In the genomic region with DNA sequence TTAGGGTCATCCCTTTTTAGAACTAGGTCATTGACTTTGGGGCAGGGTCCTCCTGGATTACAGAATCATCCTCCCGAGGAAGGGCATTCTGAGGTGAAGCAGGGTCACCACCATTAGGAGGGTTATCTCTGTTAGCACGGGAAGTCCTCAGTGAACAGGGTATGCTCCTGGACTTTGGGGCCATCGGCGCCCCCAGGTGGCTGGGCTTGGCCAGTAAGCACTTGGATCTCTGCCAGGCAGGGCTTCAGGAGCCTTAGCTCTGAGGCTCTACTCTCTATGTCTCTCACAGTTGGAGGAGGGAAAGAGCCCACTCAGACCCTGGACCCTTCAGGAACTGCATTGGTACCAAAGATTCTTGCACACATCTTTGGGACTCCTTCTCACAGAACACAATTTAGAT, we compare ENCODE assay signal across 10 mouse cellular contexts. TPM values are rescaled to one million over a fixed set of nuclear protein-coding genes. Genes with fewer than 3 reads are reported as not detected.
A peak's percentile ranks its signal among the peaks of the same experiment; 100 is the strongest.
DNase-seq lines count a peak whose midpoint lies in the region; ATAC-seq and TF ChIP-seq lines count a peak whose summit lies in the region.
"Had no signal": no experiment of that assay in that cellular context is flagged by ENCODE, and none has a peak within 500 bp of the region (broad histone marks: within the 10 kb centered on the region; RNA-seq: fewer than 3 reads in every experiment).

No protein-coding gene starts in this region.

- H3K27me3 ChIP-seq in forebrain, postnatal 0 days (ENCODE audit: insufficient read depth, low read length): peaks cover 65% of the 10 kb centered on the region
- H3K27me3 ChIP-seq in forebrain, embryonic 12.5 days: peaks cover 90% of the 10 kb centered on the region
- H3K27me3 ChIP-seq in neural tube, embryonic 11.5 days (ENCODE audit: control insufficient read depth, insufficient read depth, low read length): peaks cover 52% of the 10 kb centered on the region

- no peak overlapping the region for H3K9ac ChIP-seq in forebrain, postnatal 0 days
- H3K9ac ChIP-seq in forebrain, embryonic 12.5 days: no peak overlapping the region
- no peak overlapping the region for H3K9ac ChIP-seq in neural tube, embryonic 11.5 days (ENCODE audit: low read length)
- H3K9ac ChIP-seq: neural tube, embryonic 13.5 days had no signal

- WGBS in forebrain, postnatal 0 days: 15% methylated on average over 4 of the region's 4 CpGs
- WGBS in forebrain, embryonic 12.5 days: 18% methylated on average over 4 of the region's 4 CpGs
- WGBS in neural tube, embryonic 11.5 days: 14% methylated on average over 4 of the region's 4 CpGs

- H3K4me3 ChIP-seq in forebrain, postnatal 0 days (ENCODE audit: low read depth, low read length): no peak overlapping the region
- no peak overlapping the region for H3K4me3 ChIP-seq in forebrain, embryonic 12.5 days (replicated peaks)
- no peak overlapping the region for H3K4me3 ChIP-seq in neural tube, embryonic 11.5 days (ENCODE audit: low read depth, low read length)
- H3K4me3 ChIP-seq: neural tube, embryonic 13.5 days had no signal

- peak; percentile 25; the same call in 1 of the 2 replicates for TF ChIP-seq CTCF in forebrain, postnatal 0 days (IDR thresholded peaks at IDR 0.05; ENCODE audit: low read depth)

- ATAC-seq in forebrain, postnatal 0 days: no peak
- no peak for ATAC-seq in forebrain, embryonic 12.5 days (ENCODE audit: low FRiP score)
- ATAC-seq in neural tube, embryonic 11.5 days (ENCODE audit: insufficient read depth, low FRiP score, low TSS enrichment): no peak
- peak; percentile 67 for ATAC-seq in megakaryocyte progenitor cell, adult 5-6 weeks (replicated peaks; ENCODE audit: poor library complexity)

- H3K36me3 ChIP-seq in forebrain, postnatal 0 days (ENCODE audit: insufficient read depth): no peaks in the 10 kb centered on the region
- no peaks in the 10 kb centered on the region for H3K36me3 ChIP-seq in forebrain, embryonic 12.5 days (replicated peaks)
- no peaks in the 10 kb centered on the region for H3K36me3 ChIP-seq in neural tube, embryonic 11.5 days (ENCODE audit: control insufficient read depth, insufficient read depth, low read length)
- H3K36me3 ChIP-seq: neural tube, embryonic 13.5 days had no signal

- H3K27ac ChIP-seq in forebrain, postnatal 0 days (ENCODE audit: low read depth, low read length): no peak overlapping the region
- H3K27ac ChIP-seq in forebrain, embryonic 12.5 days: no peak overlapping the region
- no peak overlapping the region for H3K27ac ChIP-seq in neural tube, embryonic 11.5 days (ENCODE audit: low read depth, low read length)
- H3K27ac ChIP-seq: neural tube, embryonic 13.5 days had no signal

- no peaks in the 10 kb centered on the region for H3K4me1 ChIP-seq in forebrain, postnatal 0 days (ENCODE audit: insufficient read depth)
- H3K4me1 ChIP-seq in forebrain, embryonic 12.5 days: peaks cover 18% of the 10 kb centered on the region
- peaks cover 7% of the 10 kb centered on the region; the same call in 1 of the 2 replicates for H3K4me1 ChIP-seq in neural tube, embryonic 11.5 days (ENCODE audit: control insufficient read depth, insufficient read depth, low read length)
- H3K4me1 ChIP-seq: neural tube, embryonic 13.5 days had no signal

- DNase-seq in forebrain, postnatal 0 days: no peak
- DNase-seq in neural tube, embryonic 11.5 days (ENCODE audit: low spot score): peak; percentile 36
- no peak for DNase-seq in neural tube, embryonic 10.5 days (ENCODE audit: extremely low spot score, low spot score)
- peak; percentile 48 for DNase-seq in embryo, embryonic 11 days
- no peak for DNase-seq in right cerebral cortex, postnatal 14 days
- no peak for DNase-seq in thymus, postnatal 0 days (ENCODE audit: low spot score)

- no peaks in the 10 kb centered on the region for H3K9me3 ChIP-seq in forebrain, postnatal 0 days (ENCODE audit: low read length)
- no peaks in the 10 kb centered on the region for H3K9me3 ChIP-seq in forebrain, embryonic 12.5 days
- no peaks in the 10 kb centered on the region for H3K9me3 ChIP-seq in neural tube, embryonic 11.5 days (ENCODE audit: control insufficient read depth, low read length)
- H3K9me3 ChIP-seq: neural tube, embryonic 13.5 days had no signal

- no peak overlapping the region for H3K4me2 ChIP-seq in forebrain, postnatal 0 days (ENCODE audit: low read depth)
- no peak overlapping the region for H3K4me2 ChIP-seq in forebrain, embryonic 12.5 days
- H3K4me2 ChIP-seq in neural tube, embryonic 11.5 days (ENCODE audit: low read depth): no peak overlapping the region
- H3K4me2 ChIP-seq: neural tube, embryonic 13.5 days had no signal

RNA-seq across cellular contexts. Expression of a gene that starts 10.8 kb away (rescaled TPM):
- 0.38 and 1.8 TPM in 2 replicates for total RNA-seq in forebrain, postnatal 0 days (2014; rRNA removed)
- 0.25 and 0.28 TPM in 2 replicates for polyA plus RNA-seq in forebrain, postnatal 0 days (2015; fragmentation: Nextera tagmentation; extraction: Ambion mirVana)
- polyA plus RNA-seq in forebrain, embryonic 12.5 days (2016; fragmentation: Nextera tagmentation; extraction: Ambion mirVana): 1.1 and 2.8 TPM in 2 replicates
- polyA plus RNA-seq in neural tube, embryonic 11.5 days (2014; fragmentation: Nextera tagmentation; extraction: Ambion mirVana): 0.53 and 1.2 TPM in 2 replicates
- total RNA-seq in megakaryocyte progenitor cell, adult 5-6 weeks (2015): 0.12 and 0.29 TPM in 2 replicates
- total RNA-seq in megakaryocyte progenitor cell, adult 5-6 weeks (2017): 0.27 TPM in 1 of 2 replicates, not detected in the other
- polyA plus RNA-seq in thymus, postnatal 0 days (2015; fragmentation: Nextera tagmentation; extraction: Ambion mirVana): 0.05 TPM in 1 of 2 replicates, not detected in the other

RNA-seq across cellular contexts. Expression of a gene that starts 28.0 kb away (rescaled TPM):
- total RNA-seq in forebrain, postnatal 0 days (2014; rRNA removed): not detected in 2 replicates
- polyA plus RNA-seq in forebrain, postnatal 0 days (2015; fragmentation: Nextera tagmentation; extraction: Ambion mirVana): not detected in 2 replicates
- polyA plus RNA-seq in forebrain, embryonic 12.5 days (2016; fragmentation: Nextera tagmentation; extraction: Ambion mirVana): not detected in 2 replicates
- polyA plus RNA-seq in neural tube, embryonic 11.5 days (2014; fragmentation: Nextera tagmentation; extraction: Ambion mirVana): not detected in 2 replicates
- total RNA-seq in megakaryocyte progenitor cell, adult 5-6 weeks (2015): not detected in 2 replicates
- not detected in 2 replicates for total RNA-seq in megakaryocyte progenitor cell, adult 5-6 weeks (2017)
- polyA plus RNA-seq in thymus, postnatal 0 days (2015; fragmentation: Nextera tagmentation; extraction: Ambion mirVana): not detected in 2 replicates
- polyA plus RNA-seq: large intestine, adult 2 months; neural tube, embryonic 13.5 days had no signal

Comparison
In these comparisons a context has a peak if more than half of its experiments do, and no peak if none do; other contexts are left out.
1. DNase-seq: peak in neural tube, embryonic 11.5 days (single experiment) and embryo, embryonic 11 days (single experiment); none in forebrain, postnatal 0 days (single experiment), neural tube, embryonic 10.5 days (single experiment), right cerebral cortex, postnatal 14 days (single experiment) and thymus, postnatal 0 days (single experiment).